ENCODE assay signal across 8 mouse cellular contexts in the genomic region with DNA sequence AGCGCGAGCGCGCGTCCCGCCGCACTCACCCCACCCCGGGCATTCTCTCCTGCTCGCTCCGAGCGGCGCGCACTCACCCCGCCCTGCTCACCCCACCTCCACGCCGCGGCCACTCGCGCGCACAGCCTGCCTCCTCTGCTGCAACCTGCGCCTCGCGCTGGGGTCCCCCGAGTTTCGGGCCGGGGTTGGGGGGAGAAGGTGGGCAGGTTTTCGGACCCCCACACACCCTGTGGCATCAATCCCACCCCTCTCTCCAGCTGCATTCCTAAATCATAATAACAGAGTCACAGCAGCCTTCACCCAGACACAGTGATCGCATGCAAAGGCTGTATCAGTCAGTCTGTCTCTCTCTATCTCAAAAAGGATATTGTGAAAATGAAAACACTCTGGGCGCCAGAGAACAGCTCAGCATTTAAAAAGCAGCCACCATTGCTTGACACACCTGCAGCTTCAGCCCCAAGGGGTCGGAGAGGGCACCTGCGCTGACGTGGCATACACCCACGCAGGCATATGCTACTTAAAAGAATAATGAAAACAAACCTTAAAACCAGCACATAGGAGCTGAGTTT. TPM values are rescaled to one million over a fixed set of nuclear protein-coding genes. Genes with fewer than 3 reads are reported as not detected.
DNase-seq lines count a peak whose midpoint lies in the region; ATAC-seq and TF ChIP-seq lines count a peak whose summit lies in the region.

A gene (minus strand): TSS at position 351 of the 569 bp plus-strand sequence.

- H3K4me1 ChIP-seq in ES-Bruce4 (ENCODE audit: control insufficient read depth, insufficient read depth, low read length), result no peaks in the 10 kb centered on the region
- H3K4me1 ChIP-seq in forebrain, postnatal 0 days (ENCODE audit: insufficient read depth), result no peaks in the 10 kb centered on the region
- no peaks in the 10 kb centered on the region for H3K4me1 ChIP-seq in liver, embryonic 14.5 days (replicated peaks; ENCODE audit: control insufficient read depth in 2 of 2, insufficient read depth in 2 of 2, low read length in 1 of 2)
- H3K4me1 ChIP-seq in neural tube, embryonic 14.5 days (ENCODE audit: control insufficient read depth, insufficient read depth, low read length), result peaks cover 6% of the 10 kb centered on the region; the same call in 1 of the 2 replicates

- peak; percentile 79 for ATAC-seq in forebrain, postnatal 0 days
- ATAC-seq in liver, embryonic 14.5 days (ENCODE audit: insufficient read depth), result no peak
- ATAC-seq in neural tube, embryonic 14.5 days (ENCODE audit: low read depth), result peak; percentile 76

- no peaks in the 10 kb centered on the region for H3K36me3 ChIP-seq in ES-Bruce4 (ENCODE audit: control insufficient read depth, insufficient read depth, low read length, poor library complexity, severe bottlenecking)
- no peaks in the 10 kb centered on the region for H3K36me3 ChIP-seq in forebrain, postnatal 0 days (ENCODE audit: insufficient read depth)
- H3K36me3 ChIP-seq in liver, embryonic 14.5 days (replicated peaks; ENCODE audit: control insufficient read depth, insufficient read depth, low read depth), result no peaks in the 10 kb centered on the region
- no peaks in the 10 kb centered on the region for H3K36me3 ChIP-seq in neural tube, embryonic 14.5 days (ENCODE audit: control insufficient read depth, insufficient read depth, low read length)

- peak within 1 kb of the TSS; percentile 79 for H3K9ac ChIP-seq in ES-Bruce4 (ENCODE audit: low read depth, poor library complexity, severe bottlenecking)
- peak within 1 kb of the TSS; percentile 99 for H3K9ac ChIP-seq in forebrain, postnatal 0 days
- 0 out of 2 replicates have a peak within 1 kb of the TSS, but pooled peaks have one; percentile 18 for H3K9ac ChIP-seq in liver, embryonic 14.5 days (replicated peaks)
- peak within 1 kb of the TSS; percentile 99 for H3K9ac ChIP-seq in neural tube, embryonic 14.5 days (replicated peaks; ENCODE audit: low read depth, low read length)

- WGBS in forebrain, postnatal 0 days, result 6% methylated on average over 30 of the region's 33 CpGs
- WGBS in liver, embryonic 14.5 days (ENCODE audit: insufficient replicate concordance), result 6% methylated on average over 33 of the region's 33 CpGs
- WGBS in neural tube, embryonic 14.5 days, result 9% methylated on average over 32 of the region's 33 CpGs

- H3K9me3 ChIP-seq in ES-Bruce4 (replicated peaks; ENCODE audit: control insufficient read depth, insufficient read depth, low read length, poor library complexity, severe bottlenecking), result no peaks in the 10 kb centered on the region
- no peaks in the 10 kb centered on the region for H3K9me3 ChIP-seq in forebrain, postnatal 0 days (ENCODE audit: low read length)
- H3K9me3 ChIP-seq in liver, embryonic 14.5 days (ENCODE audit: control insufficient read depth, low read length), result no peaks in the 10 kb centered on the region
- H3K9me3 ChIP-seq in neural tube, embryonic 14.5 days (ENCODE audit: control insufficient read depth, low read length), result no peaks in the 10 kb centered on the region

- peak within 1 kb of the TSS; percentile 56 for H3K4me2 ChIP-seq in forebrain, postnatal 0 days (ENCODE audit: low read depth)
- H3K4me2 ChIP-seq in liver, embryonic 14.5 days (ENCODE audit: low read depth), result peak within 1 kb of the TSS; percentile 48
- H3K4me2 ChIP-seq in neural tube, embryonic 14.5 days (ENCODE audit: low read depth, low read length), result peak within 1 kb of the TSS; percentile 45

- H3K27ac ChIP-seq in ES-Bruce4 (ENCODE audit: insufficient read depth, low read length), result no peak within 1 kb of the TSS
- H3K27ac ChIP-seq in forebrain, postnatal 0 days (ENCODE audit: low read depth, low read length), result peak within 1 kb of the TSS; percentile 98
- H3K27ac ChIP-seq in liver, embryonic 14.5 days, result no peak within 1 kb of the TSS
- H3K27ac ChIP-seq in neural tube, embryonic 14.5 days (ENCODE audit: low read depth, low read length), result peak within 1 kb of the TSS; percentile 95

- no peak for TF ChIP-seq CTCF in ES-Bruce4 (IDR thresholded peaks at IDR 0.05; ENCODE audit: low read depth, low read length)
- no peak for TF ChIP-seq CTCF in forebrain, postnatal 0 days (IDR thresholded peaks at IDR 0.05; ENCODE audit: low read depth)
- no peak for TF ChIP-seq CTCF in liver, embryonic 14.5 days (IDR thresholded peaks at IDR 0.05; ENCODE audit: low read depth)

- peak; percentile 86 for DNase-seq in cerebellum, adult 11-12 months
- peak; percentile 89 for DNase-seq in forebrain, postnatal 0 days
- DNase-seq in heart, postnatal 14 days, result peak; percentile 58 to 65
- peak; percentile 71 to 80 for DNase-seq in kidney, postnatal 4 days
- DNase-seq in liver, embryonic 14.5 days (ENCODE audit: low read depth in 3 of 3, low spot score in 3 of 3), result no peak
- peak; percentile 80 for DNase-seq in thymus, postnatal 14 days

- TF ChIP-seq POLR2A in ES-Bruce4 (IDR thresholded peaks at IDR 0.05; ENCODE audit: insufficient read depth, low read length), result no peak

- intact Hi-C loops in heart, postnatal 14 days (cut with DNase I), result loop anchor here (5.0 kb wide), 1 partner anchor 275 kb away; no protein-coding TSS in a partner anchor

- H3K27me3 ChIP-seq in ES-Bruce4 (ENCODE audit: control insufficient read depth, insufficient read depth, low read length, poor library complexity, severe bottlenecking), result no peaks in the 10 kb centered on the region
- H3K27me3 ChIP-seq in forebrain, postnatal 0 days (ENCODE audit: insufficient read depth, low read length), result no peaks in the 10 kb centered on the region
- H3K27me3 ChIP-seq in liver, embryonic 14.5 days (ENCODE audit: control insufficient read depth, insufficient read depth, low read length), result peaks cover 15% of the 10 kb centered on the region
- H3K27me3 ChIP-seq in neural tube, embryonic 14.5 days (ENCODE audit: control insufficient read depth, insufficient read depth, low read length), result no peaks in the 10 kb centered on the region

- no peak for TF ChIP-seq EP300 in ES-Bruce4 (IDR thresholded peaks at IDR 0.05; ENCODE audit: insufficient read depth, low read depth, low read length)
- no peak for TF ChIP-seq EP300 in liver, embryonic 14.5 days (IDR thresholded peaks at IDR 0.05; ENCODE audit: low read depth)

- H3K4me3 ChIP-seq in ES-Bruce4 (ENCODE audit: low read depth, low read length), result peak within 1 kb of the TSS; percentile 66
- peak within 1 kb of the TSS; percentile 98 for H3K4me3 ChIP-seq in forebrain, postnatal 0 days (ENCODE audit: low read depth, low read length)
- H3K4me3 ChIP-seq in liver, embryonic 14.5 days (ENCODE audit: insufficient read depth in 1 of 2, low read depth in 2 of 2, low read length in 2 of 2), result peak within 1 kb of the TSS; percentile 58 to 59
- H3K4me3 ChIP-seq in neural tube, embryonic 14.5 days (ENCODE audit: low read depth, low read length), result peak within 1 kb of the TSS; percentile 93

RNA-seq across cellular contexts. Expression of the gene that starts here (rescaled TPM):
- 28.9 and 29.3 TPM in 2 replicates for polyA plus RNA-seq in ES-Bruce4 (2011; ENCODE audit: insufficient read depth, insufficient read length, low read depth, missing spikeins)
- 397 and 497 TPM in 2 replicates for total RNA-seq in forebrain, postnatal 0 days (2014; rRNA removed)
- polyA plus RNA-seq in forebrain, postnatal 0 days (2015; fragmentation: Nextera tagmentation; extraction: Ambion mirVana), result 124 and 143 TPM in 2 replicates
- 10 to 100 TPM; 45.9 to 46.2 TPM for total RNA-seq in heart, postnatal 14 days (2021)
- 2.1 and 2.3 TPM in 2 replicates for polyA plus RNA-seq in liver, embryonic 14.5 days (2012; rRNA removed)
- polyA plus RNA-seq in liver, embryonic 14.5 days (2014; fragmentation: Nextera tagmentation; extraction: Ambion mirVana), result 1.3 and 1.7 TPM in 2 replicates
- polyA plus RNA-seq in neural tube, embryonic 14.5 days (2014; fragmentation: Nextera tagmentation; extraction: Ambion mirVana), result 75.2 and 76.8 TPM in 2 replicates

Comparison
In these comparisons a context has a peak if more than half of its experiments do, and no peak if none do; other contexts are left out.
1. H3K27ac ChIP-seq: peak in forebrain, postnatal 0 days (single experiment) and neural tube, embryonic 14.5 days (single experiment); none in ES-Bruce4 (single experiment) and liver, embryonic 14.5 days (single experiment).
2. H3K9ac ChIP-seq: peak in every context shown above with its lines; median percentile 99 in forebrain, postnatal 0 days; 99 in neural tube, embryonic 14.5 days; 79 in ES-Bruce4; 18 in liver, embryonic 14.5 days.
3. DNase-seq: peak in cerebellum, adult 11-12 months (single experiment), forebrain, postnatal 0 days (single experiment), heart, postnatal 14 days (2 of 2), kidney, postnatal 4 days (2 of 2) and thymus, postnatal 14 days (single experiment); none in liver, embryonic 14.5 days (0 of 3).
4. Peak in every context shown above with its lines, with median percentiles within 50 percentile points of each other: H3K4me3 ChIP-seq and H3K4me2 ChIP-seq.